Mouse (Mus musculus): Measurements from ENCODE around the gene Npcd.

Npcd gene

GRCm38 (mm10) chr15:79766586-79767071 lies 67.4 kb downstream of the Npcd start:
- no peak for DNase-seq (ENCODE audit: low spot score)

GRCm38 (mm10) chr15:79766168-79766567 lies 67.9 kb downstream of the Npcd start:
- DNase-seq (ENCODE audit: low spot score): peak; percentile 29

DNA sequence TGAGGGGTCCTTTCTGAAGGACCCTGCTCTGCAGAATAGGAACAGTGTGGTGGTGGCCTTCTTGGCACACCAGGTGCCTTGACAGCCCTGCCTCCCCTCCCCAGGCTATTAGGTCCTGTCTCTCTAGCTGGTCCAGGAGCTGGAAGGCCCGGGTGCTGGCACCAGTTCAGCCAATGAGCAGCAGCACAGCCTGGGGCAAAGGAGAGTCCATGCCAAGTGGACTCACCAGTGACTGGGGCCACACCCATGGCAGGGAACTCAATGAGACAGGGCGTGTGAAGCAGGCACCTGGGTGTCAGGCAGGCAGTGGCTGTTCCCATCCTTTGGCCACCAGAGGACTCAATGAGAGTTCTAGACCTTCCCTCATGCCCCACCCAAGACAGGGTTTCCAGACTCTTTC lies 68.7 kb downstream of the Npcd start:
- DNase-seq (ENCODE audit: low spot score): no peak

DNA sequence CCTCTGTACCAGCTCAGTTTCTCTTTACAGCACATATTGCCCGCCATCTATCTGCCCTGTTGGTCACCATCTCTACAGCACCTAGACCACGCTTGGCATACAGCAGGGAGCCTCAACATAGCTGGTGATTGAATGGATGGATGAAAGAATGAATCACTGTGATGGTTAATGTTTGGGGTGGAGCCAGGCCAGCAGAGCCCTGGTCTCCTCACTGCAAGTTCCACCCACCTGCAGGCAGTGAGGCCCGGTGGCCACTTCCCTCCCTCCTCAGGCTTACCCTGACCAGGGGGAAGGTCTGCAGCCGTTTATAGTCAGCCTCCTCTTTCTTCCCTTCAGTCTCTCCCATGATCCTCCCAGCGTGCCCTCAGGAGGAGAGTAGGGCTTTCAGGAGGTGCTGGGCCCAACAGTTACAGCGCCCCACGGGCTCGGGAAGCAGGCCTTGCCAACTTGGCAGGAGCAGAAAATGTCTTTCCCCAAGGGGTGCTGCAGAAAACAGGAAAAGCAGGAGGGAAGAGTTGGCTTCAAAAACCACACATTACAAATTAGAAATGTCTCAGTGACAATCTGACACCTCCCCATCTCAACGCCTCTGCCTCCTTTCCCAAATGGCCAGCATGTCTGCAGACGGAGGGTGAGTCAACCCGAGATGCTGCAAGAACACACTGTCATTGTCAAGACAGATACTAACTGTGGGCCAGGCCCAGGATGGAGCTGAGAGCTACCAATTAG lies 69.3 kb downstream of the Npcd start:
- no peak for DNase-seq (ENCODE audit: low spot score)

- DNase-seq (ENCODE audit: low spot score): no peak
These were observed 70.3 kb downstream of the Npcd start for GRCm38 (mm10) chr15:79763601-79764246.

GRCm38 (mm10) chr15:79763001-79763400 lies 71.0 kb downstream of the Npcd start:
- no peak for DNase-seq (ENCODE audit: low spot score)

- DNase-seq (ENCODE audit: low spot score): no peak
These were observed 73.1 kb downstream of the Npcd start for GRCm38 (mm10) chr15:79760956-79761355.

GRCm38 (mm10) chr15:79757118-79757517 lies 76.9 kb downstream of the Npcd start:
- no peak for DNase-seq (ENCODE audit: low spot score)

- DNase-seq (ENCODE audit: low spot score): no peak
These were observed 77.9 kb downstream of the Npcd start for GRCm38 (mm10) chr15:79755977-79756625.

DNA sequence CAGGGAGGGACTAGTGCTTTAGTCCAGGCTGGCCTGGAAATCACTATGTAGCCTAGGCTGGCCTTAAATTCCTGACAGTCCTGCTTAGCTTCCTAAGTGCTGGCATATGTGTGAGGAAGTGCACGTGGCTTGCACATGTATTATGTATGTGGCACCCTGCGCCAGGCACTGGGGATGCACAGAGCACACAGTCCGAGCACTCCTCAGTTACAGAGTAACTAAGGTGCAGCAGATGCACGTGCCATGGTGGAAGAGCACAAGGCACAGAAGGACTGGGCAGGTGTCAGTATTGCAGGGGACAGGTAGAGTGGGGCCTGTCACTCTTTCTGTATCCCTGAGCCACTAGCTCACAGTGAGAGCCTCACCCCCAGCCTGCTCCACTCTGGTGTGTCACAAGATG lies 78.9 kb downstream of the Npcd start:
- DNase-seq (ENCODE audit: low spot score): no peak

DNA sequence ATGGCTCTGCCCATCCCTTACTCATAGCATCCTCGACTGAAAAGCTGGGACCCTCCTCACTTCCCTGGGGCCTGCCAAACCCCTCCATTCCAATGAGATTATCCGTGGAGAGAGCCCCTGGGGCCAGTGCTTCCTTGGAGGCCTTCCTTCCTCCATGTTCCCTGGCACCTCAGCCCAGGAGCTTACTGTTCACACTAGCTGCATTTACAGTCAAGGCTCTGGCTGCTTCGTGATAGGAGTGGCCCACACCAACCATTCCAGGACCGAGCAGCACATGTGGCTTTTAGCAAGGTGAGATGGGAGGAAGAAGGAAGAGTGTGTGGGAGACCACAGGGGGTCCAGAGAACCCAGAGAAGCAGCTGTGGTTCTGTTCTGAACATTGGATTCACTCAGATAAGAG lies 80.2 kb downstream of the Npcd start:
- DNase-seq (ENCODE audit: low spot score): no peak

DNA sequence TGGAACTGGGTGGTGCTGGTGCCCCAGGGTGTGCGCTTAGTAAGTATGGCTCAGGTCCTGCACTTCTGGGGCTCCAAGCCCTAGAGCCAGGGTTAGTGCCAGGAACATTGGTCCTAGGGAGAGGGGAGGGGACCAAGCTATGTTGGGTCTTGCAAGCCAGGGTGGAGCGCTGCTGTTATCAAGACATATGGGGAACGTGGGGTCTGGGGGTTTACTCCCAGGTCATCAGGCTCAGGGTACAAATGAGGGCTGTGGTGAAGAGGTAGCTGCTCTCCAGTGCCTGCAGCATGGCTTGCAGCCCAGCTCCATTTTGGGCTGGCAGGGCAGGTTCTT lies 80.7 kb downstream of the Npcd start:
- no peak for DNase-seq (ENCODE audit: low spot score)

DNA sequence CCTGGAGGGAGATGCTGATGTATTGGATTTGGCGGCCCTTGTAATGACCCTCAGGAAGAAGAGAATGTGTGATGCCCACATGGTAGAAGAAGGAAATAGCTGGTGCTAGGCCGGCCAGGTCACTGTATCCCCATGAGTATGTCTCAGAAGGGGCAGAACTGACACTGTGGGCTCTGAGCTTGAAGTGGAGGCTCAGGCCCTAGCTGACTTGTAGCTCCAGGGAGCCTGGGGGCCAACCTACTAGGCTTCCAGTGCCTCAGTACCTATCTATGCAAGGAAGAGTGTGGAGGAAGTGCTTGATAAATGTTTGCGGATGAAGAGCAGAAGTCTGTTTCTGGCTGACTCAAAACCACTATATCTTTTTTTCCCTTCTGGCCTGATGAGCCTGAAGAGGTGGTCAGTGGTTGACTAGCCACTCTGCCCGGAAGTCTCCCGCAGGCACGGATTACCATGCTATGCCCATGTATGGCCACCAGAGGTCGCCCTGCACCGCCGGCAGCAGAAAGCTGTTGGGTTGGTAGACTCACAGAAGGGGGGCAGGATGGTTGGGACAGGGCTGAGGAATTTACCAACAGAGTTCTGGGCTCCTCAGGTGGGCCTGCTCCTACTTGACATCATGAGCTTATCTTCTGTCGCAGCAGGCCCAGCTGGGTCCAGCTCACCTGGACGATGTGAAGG lies 81.2 kb downstream of the Npcd start:
- peak; percentile 78 for DNase-seq (ENCODE audit: low spot score)

- no peak for DNase-seq (ENCODE audit: low spot score)
These were observed 82.3 kb downstream of the Npcd start for GRCm38 (mm10) chr15:79751772-79752171.

DNA sequence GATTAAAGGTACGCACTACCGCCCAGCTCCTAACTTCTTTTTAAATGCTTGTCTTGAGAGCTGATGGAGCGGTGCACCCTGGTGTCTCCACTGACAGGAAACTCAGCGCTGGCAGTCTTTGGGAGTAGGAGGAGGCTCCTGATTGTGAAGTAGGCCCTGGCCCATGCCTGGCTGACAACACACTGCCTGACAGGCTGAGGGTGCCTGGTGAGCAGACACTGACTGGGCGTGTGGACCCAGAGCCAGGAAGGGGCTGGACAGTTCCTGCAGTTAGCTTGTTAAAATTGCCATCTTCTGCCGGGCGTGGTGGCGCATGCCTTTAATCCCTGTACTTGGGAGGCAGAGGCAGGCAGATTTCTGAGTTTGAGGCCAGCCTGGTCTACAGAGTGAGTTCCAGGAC lies 83.8 kb downstream of the Npcd start:
- no peak for DNase-seq (ENCODE audit: low spot score)

DNA sequence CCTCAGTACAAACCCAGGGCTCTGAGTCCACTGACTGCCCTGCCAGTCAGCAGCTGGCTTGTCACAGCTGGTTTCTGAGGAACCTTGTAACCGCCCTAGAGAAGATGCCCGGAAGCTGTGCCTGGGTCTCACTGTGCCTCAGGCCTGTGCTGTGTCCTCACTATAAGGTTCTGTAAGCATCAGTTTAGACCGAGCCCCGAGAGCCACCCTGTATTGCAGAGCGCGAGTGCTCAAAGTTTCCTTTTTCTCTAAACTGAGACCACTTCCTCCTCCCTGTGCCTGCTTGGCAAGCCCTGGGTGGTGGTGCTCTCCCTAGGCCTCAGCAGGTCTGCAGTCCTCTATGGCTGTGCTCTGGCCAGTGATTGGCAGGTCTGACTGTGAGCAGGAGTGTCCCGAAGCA lies 84.9 kb downstream of the Npcd start:
- no peak for DNase-seq (ENCODE audit: low spot score)

DNA sequence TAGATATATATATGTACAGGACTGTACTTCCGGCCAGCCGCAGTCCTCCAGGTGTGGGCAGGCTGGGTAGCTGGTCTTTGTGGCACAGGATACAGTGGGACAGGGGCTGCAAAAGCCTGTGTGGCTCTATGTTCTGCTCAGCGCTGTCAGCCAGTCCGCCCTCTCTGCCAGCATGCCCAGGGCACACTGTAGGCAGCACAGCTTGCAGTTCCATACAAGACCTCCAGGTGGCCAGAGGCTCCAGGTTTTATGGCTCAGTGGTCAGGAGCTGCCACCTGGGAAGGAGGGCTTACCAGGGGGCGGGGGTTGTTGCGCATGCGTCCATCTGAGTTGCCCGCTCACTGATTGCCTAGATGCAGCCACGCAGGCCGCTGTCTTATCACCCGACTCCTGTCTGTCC lies 86.0 kb downstream of the Npcd start:
- DNase-seq (ENCODE audit: low spot score): no peak

DNA sequence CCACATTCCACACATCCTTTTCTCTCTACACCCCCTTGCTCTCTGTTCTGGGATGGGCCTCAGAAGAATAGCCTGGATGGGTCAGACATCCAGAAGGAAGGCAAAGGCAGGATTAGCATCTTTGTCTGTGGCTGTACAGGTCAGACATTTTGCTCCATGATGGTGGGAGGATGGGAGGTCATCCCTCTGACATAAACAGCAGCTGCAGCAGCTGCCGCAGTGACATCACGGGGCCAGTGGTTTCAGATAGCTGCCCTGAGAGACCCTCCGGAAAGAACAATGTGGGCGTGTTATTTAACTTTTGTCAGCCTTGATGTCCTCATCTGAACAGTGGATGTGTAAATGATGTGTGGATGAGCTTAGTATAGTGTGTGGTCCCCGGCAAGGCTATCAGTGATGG lies 88.2 kb downstream of the Npcd start:
- DNase-seq (ENCODE audit: low spot score): no peak

GRCm38 (mm10) chr15:79745312-79745711 lies 88.7 kb downstream of the Npcd start:
- no peak for DNase-seq (ENCODE audit: low spot score)

DNA sequence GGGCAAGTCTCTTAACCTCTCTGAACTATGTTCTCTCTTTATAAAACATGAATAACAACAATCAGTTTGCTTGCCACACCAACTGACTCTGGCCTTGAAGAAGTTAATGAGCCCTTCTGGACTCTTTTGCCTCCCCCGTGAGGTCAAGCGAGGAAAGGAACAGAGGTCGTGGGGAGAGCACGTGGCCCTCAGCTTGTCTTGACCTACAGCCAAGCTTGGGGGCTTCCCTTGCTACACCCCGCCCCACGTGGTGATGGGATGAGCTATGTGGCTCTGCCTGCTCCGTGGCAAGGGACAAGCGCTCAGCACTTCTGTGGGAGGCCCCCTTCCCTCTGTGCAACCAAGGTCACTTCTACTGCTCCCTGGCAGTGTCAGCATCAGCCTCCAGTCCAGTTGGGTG lies 89.3 kb downstream of the Npcd start:
- DNase-seq (ENCODE audit: low spot score): no peak

DNA sequence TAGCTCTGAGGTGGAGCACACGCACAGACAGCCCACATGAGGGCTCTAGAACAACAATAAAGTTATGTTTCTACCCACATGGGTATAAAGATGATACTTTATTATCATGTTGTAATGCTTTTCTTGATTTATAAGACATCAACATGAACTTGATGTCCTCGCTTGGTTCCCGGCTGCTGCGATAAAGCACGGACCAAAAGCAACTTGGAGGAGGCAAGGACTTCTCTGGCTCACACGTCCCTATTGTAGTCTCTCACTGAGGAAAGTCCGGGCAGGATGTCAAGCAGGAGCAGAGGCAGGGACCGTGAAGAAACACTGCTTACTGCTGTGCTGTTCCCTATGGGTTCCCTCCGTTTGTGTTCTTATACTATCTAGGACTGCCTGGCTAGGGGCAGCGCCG lies 90.0 kb downstream of the Npcd start:
- DNase-seq (ENCODE audit: low spot score): no peak

DNA sequence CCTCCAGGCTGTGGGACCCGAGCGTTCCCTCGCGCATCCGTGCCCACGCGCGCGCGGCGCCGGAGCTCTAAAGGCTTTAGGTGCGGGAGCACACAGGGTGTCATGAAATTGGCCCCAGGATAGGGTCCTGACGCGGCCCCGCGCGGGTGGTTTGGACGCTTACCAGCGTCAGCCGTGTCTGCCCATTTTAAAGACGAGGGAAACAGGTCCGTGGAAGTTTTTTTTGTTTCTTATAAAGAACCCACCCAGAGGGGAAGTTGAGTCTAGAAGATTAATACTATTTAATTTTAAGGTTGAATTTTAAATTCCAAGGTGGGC lies 91.4 kb downstream of the Npcd start:
- DNase-seq (ENCODE audit: low spot score): no peak

Measured in lung, postnatal 25 days (tissue).